Mouse (Mus musculus): ENCODE measurements around the gene Notch1.

The Notch1 gene

DNA sequence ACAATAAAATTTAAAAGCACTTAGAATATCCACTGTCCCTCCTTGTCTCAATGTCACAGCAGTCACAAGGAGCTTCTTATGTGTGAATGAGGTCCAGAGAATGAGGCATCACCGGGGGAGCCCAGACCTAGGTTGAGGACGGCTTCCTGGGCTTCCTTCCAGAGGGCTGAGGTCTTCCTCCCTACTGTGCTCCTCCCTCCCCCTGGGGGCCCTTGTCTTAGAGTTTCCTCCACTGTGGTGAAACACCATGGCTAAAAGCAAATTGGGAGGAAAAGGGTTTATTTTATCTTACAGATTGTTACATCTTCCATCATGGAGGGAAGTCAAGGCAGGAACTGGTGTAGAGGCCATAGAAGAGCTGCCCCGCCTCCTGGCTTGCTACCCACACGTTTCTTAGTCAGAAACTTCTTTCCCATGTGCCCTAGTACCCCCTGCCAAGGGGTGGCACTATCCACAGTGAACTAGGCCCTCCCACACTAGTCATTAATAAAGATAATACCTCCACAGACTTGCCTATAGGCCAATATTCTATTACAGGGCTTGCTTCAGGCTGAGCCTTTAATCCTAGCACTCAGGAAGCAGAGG is 12.8 kb upstream of the Notch1 start:
- no peak for DNase-seq

DNA sequence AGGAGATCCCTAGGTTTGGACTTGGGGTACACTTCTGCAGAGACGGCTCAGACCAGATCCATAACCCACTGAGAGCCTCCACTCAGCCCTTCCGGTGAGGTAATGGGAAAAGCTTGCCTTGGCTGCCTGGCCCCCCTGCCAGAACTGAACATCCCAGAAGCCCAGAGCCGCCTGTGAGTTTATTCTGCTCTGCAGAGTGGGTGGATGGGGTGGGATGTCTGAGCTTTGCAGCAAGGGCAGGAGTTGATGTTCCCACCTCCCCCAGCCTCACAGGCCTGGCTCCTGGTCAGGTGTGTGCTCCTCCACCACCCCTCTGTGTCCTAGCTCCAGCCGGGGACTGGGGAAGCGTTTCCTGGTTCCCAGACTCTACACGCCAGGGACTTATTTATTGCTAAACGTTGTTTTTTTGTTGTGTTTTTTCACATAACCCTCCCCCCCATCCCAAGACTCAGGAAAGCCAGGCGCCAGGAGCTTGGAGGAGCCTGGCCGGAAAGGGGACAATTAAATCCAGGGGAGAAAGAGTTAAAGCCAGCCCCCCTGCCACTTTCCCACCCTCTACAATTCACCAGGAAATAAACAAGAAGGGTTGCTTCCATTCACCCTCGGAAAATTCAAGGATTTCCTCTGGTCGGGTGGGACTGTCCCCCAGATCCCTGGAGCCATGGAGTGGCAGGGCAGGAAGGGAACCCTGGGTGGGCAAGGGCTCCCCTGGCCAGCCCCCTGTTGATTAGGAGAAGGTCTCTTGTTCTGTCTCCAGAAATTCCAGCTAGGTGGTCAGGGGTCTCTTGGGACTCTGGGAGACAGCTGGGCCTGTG is 10.2 kb upstream of the Notch1 start:
- DNase-seq, result no peak

DNA sequence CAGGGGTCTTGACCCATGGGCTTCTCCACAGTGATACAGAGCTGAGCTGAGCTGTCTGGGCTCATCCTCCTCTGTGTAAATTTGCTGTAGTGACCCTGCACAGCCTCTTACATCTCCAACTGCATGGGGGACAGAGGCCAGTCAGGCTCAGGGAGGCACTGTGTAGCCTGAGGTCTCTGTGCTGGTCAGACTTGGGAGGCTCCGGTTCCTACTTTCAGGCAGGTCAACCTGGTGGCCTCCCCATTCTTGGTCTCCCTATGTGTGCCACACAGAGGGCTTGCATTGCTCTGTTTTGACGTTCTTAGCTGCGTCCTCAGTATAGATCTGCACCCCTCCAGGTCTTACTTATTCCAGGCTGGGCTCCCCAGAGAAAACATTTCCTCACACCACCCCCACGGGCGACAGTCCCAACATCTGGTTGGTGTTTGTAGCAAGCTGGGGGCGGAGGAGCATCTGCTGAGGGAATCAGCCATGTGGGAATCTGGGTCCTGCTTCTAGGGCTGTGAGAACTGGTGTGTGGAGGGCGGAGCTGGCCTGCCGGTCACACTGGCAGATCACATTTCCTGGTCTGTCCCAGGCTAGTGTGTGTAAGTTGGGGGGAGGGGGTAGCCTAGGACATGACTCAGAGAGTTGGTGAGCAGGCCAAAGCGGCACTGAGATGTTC is 9.0 kb upstream of the Notch1 start:
- DNase-seq, result no peak

DNA sequence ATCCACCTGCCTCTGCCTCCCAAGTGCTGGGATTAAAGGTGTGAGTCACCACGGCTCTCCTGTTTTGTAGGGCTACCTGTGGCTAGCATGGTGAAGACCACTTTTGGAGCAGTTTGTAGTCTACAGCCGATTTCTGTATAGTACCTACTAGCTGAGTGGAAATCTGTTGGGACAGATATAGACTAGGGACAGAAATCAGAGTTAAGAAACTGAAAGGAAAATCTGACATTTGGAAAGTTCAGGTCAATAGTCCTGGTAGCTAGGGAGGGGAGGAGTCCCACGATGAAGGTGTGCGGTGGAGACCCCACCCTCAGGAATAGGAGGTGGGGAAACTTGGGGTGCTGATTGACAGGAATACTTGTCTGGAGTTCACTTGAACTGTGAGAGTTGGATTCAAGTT is 5.9 kb upstream of the Notch1 start:
- DNase-seq, result no peak

DNA sequence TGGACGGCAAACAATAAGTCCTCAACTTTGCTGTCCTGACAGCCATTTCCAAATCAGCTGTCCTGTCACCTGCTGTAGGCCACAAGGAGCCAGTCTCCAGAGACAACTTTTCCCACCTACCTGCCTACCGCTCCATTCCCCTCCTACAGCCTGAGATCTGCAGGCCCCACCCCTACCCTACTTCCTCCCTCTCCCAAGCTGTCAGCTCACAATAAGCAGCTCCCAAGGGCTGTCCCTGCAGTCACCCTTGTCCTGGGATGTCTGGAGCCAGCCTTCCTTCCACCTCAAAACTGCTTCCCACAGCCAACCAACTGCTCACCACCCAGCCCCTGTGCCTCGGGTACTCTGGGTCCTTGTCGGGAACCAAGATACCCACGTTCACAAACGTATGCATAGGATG is 3.3 kb upstream of the Notch1 start:
- DNase-seq, result no peak

DNA sequence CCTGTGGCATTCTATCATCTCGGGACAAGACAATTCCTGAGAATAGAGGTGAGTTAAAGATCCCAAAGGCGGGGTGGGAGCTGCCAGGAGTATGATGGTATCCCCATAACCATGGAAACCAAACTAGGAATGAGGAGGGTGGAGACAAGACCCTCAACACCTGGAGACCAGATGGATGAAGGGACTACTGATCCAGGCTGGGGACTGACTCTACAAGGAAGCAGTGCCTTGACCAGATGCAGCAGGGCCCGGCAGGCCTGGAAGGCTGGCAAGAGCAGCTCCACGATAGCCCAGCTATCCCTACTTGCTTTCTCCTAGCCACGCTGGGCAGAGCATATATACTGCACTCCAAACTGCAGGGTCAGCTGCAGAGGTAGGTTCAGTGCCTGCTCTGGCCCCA is 524 bp upstream of the Notch1 start:
- DNase-seq, result no peak

DNA sequence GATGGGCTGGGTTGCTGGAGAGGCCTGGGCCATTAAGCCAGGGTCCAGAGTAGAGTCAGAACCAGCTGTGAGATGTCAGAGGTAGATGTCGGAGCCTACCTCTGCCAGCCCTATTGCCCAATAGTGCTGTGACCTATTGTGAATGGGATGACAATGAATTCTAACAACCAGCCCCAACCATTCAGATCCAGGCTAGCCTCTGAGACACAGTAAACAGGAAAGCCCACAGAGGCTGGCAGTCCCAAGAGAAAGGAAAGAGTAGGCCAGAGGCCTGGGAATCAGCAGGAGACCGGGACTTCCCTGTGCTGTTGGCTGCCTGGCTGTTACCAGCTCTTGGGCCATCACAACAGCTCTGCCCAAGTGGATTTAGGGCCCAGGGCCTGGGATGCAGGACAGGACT is 1.1 kb downstream of the Notch1 start:
- DNase-seq, result no peak

DNA sequence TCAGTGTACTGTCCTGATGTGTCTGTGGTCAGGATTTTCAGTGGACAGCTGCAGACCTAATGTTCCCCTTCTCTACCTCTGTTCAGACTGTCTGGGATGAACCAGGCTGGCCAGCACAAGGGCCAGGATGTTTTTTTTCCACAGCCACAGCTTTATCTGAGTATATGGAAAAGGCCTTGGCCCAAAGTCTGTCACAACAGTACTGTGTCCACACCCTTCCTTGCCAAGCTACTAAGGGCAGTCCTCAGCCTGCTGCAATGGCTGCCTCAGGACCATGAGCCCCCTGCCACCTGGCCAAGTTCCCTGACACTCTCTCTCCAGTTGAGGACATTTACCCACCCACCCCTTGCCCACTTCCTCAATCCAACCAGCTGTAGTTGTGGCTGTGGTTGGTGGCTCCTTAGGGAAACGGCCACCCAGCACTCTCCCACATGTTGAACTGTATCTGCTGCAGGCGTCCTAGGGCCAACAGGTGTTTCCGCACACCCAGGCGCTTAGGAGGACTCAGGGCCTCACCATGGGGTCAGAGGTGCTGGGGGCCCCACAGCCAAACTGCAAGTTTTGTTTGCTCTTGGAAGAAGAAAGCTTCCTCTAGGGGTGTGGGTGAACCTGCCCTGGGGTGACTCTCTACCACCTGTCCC is 3.2 kb downstream of the Notch1 start:
- no peak for DNase-seq

DNA sequence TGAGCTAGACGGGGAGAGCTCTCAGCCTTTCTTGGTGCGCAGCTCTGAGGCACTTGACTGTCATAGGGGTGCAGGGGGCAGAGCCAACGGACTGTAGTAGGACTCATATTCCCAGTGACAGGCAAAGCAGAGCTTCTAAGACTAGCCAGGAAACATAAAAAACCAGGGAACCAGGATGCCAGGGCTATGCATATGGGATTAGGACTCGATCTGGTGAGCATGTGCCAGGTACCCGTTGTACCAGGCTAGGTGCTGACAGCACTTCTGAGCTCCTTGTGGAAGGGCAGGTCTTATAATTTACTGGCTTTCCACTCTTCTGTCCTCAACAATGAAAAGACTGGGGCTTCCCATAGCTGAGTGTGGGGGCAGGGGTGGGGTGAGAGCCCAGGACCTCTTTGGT is 7.8 kb downstream of the Notch1 start:
- DNase-seq, result no peak

DNA sequence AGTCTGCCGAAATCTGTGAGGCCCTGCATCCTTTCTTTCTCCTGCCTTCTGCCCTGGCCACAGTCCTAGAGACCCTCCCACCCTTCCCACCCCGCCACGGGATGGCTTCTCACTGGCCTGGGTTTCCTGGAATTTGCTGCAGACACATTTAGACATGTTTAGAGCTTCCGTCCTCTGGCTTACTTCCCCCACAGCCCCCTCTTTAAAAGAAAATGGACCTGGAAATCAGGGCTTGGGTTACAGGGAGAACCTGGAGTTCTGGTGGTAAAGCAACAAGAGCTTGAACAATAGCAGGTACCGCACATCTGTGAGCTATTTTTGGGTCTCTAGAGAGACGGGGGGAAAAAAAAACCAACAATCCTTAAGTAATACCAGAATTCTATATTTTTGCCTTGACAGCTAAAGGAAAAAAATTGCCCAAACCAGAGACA is 8.5 kb downstream of the Notch1 start:
- DNase-seq, result no peak

DNA sequence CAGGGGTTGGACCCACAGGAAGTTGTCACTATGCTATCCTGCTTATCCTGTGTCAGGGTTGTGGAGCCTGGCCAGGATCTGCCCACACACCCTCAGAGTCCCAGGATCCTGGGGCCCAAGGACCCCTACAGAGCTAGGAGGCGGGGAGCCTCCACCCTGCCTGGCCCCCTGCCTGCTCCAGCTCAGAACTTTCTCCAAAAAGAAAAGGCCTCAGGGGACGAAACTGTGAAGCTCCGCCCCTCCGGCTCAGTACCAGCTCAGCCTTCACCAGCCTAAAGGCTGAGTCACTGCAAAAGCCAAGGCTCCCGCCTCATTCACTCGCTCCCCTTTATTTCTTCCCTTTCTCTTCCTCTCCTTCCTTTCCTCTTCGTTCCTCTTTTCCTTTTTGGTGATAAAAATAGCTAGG is 9.0 kb downstream of the Notch1 start:
- no peak for DNase-seq

DNA sequence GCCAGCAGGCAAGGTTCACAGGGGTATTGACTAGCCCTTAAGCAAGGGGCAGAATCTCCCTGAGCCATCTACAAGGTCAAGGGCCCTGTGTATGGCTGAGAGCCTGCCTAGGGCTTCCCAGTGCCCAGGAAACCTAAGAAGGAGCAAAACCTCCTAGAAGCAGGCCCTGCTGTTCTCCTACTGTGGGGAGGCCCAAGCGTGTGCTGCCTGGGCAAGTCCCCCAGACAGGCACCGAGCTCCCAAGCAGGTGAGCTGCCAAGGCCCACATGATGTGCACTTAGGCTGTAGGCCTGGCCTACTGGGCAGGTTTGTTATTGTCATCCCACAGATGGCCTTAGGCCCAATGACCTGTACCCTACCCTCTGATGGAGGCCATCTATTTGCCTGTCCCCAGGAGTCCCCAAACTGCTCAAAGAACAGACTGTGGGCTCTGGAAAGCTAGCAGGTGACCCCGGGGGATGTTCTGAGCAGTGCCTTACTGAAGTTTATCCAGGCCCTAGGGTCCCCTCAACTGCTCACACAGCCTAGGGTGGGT is 9.7 kb downstream of the Notch1 start:
- no peak for DNase-seq

DNA sequence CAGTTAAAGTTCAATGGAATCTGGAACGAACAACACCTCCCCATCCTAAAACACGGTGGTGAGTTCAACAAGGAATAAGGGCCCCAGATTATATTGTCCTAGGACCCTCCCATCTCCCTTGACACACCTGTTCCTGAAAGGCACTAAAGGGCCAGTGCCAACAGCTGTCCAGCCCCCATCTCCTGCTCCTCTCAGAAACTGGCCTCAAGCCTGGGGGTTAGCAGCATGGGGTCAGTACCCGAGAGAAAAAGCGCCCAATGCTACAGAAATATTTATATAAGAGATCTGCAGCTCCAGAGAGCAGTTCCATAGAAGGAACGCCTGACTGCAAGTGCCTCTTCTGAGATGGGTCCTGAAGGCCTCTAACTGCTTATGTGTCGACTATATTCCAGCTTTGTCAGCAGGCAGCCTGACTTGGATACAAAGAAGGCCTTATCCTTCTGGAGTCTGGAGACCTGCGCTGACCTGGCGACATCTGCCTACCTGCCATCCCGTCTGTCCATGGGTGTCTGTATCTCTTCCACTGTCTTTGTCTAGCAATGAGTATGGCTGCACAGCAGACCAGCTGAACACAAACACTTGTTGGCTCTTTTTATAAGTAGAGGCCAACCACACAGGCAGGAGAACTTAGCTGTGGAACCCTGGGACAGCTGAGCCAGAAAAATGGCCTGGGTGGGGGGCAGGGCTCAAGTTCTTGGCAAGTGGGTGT is 11.5 kb downstream of the Notch1 start:
- no peak for DNase-seq

DNA sequence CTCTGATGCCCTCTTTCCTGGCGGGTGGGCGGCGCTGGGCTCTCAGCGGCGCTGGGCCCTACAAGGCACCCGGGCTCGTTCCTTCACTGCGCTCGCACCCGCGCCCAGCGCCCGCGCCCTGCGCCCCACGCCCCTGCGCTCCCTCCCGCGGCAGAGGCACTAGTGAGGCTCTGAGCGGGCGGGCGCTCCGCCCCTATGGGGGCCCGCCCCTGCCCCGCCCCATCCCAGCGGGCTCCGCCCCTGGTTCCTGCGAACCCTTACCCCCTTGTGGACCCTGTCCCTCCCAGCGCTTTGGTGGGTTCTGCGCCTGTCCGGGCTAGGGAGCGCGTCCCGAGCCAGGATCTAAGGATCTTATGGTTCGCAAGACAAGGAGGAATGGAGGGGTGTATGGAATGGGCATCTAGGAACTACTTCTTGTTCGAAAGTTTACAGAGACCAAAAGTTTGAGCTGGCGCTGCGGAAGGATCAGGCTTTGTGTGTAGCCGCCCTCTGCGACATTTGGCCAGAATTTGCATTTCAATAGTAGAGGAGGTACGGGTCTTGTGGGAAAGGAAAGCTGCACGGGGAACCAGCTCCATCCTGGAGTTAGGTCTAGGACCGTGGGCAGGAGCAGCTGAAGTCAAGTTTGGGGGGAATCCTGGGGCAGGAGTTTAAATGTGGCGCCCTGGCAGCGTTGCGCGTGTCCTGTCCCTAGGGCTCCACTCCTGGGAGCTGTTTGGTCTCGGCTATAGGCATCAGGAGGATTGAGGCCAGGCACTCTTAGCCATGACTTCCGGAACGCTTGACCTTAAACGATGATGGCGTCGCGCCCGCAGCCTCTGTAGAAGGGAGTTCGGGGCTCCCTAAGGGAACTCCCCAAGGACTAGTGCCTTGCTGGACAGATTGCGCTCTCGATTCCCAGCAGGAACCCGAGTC is 12.5 kb downstream of the Notch1 start:
- DNase-seq, result no peak

DNA sequence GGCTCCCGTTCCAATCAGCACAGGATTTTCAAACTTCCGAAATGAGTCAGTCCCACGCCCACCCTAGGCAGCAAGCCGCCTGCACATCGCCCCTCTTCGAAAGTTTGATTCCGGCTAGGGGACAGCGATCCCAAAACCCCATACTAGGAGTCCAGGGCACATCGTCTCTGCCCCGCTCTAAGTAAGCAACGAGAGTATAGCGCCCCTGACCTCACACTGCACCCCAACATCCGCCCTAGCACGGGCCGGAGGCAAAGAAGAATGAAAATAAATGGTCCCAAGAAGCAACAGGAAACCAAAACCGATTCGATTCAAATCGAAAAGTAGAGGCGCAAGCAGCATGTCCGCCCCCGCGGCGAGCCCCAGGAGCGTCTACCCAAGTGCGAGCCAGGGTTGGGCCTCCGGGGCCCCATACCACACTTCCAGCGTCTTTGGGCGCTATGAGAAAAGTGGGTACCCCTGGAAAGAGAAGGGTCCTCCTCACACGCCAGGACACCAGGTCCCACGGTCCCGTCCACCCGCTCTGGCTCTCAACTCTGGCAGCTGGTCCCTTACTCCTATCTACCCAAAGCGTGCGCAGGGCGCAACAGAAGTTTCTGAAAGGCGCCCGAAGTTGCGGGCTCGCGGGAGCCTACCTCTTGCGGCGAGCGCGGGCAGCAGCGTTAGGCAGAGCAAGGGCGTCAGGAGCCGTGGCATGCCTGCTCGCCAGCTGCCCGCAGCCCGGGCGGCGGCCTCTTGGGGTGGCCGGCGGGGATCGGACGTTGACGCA is 13.4 kb downstream of the Notch1 start:
- DNase-seq, result no peak

DNA sequence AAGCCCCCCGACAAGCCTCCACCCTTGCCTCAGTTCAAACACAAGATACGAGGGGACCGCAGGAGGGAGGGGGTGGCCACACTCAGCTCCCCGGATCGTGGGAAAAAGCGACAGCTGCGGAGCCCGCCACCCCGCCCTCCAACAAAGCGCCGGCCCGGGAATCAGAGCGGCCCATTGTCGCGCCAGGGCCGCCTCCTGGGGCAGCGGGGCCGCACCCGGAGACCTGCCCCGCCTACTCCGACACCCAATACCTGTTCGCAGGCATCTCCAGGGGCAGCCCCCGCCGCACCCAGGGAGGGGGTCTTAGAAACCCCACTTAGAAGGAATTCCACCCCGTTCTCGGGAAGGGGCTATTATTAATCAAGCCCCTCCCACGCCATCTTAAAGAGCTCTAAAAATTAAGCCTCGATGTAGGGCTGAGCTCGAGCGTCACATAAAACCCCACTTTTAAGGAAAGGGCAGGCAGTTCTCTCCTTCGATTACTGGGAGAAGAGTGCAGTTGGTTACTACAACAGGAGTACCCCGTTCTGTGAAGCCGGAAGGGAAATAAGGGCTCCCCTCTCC is 14.1 kb downstream of the Notch1 start:
- DNase-seq, result no peak

DNA sequence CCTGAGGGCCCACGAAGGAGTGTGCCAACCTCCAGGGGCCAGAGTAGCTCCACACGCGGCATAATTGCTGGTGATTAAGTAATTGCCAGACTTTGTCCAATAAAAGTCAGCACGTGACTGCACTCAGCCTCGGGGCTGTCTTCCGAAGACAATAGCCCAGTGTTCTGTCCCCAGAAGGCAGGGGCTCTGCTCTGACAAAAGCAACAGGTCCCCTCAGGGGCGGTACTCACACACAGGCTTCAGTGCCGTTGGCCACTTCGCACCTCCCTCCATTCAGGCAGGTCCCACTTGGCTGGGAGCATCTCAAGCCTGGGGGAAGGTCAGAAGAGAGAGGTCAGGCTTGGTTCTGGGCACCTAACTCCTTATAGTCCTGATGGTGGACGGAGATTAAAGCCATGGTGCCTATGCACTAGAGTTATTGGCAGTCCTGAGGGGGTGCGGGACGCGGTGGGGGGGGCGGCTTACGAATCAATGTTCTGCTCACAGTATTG is 14.8 kb downstream of the Notch1 start:
- no peak for DNase-seq

DNA sequence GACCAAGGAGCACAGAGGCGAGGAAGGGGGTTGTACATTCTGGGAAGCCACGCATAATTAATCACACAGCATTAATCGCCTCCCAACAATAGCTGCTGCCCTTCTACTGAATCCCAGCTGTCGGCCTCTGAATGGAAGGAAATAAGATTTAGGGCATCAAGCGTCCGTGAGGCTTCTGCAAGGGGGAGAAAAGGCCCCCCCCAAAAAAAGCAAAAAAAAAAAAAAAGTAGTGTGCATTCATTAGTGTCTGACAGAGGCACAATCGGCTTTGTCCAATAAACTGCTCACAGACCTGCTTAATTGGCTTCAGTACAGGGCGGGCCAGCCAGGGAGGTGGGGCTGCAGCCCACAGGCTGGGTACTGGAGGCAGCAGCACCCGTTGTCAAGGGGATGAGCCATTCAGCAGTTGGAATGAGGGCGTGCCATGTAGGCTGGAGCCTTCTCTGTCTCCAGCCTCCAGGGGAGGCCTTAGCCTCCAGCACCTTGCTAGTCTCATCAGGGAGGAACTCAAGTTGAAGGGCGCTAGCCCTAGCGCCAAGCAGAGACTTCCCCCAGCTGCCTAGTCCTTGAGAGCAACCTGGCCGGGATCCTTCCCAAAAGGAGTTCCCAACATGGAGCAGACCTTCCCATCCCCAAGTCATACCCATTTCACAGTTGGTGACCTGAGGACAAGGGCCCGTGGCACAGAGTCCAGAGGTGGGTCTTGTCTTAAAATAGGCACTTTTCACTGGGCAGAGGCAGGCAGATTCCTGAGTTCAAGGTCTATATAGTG is 15.7 kb downstream of the Notch1 start:
- no peak for DNase-seq

DNA sequence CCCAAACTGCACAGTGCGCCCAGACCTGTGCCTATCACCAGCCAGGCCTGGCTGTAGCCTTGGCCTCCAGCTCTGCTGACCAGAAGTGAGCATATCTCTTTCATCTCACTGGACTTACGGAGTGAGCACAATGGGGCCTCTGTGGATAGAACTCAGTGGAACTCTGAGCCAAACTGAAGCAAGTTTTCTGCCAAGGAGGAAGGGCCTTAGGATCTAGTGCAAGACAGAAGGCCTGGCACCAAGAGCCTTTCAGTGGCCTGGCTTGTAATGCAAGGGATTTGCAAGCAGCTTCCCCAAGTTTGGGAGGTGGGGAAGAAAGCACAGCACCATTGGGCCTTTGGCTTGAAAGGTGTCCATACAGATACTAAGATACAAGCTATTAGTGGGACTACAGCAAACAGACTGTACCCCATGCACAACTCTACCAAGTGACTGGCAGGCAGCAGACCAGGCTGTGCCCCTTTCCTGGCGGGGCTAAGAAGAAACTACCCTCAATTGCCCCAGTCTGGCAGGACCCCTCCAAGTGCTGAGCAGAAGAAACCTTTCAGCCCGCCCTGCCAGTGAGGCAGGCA is 16.4 kb downstream of the Notch1 start:
- no peak for DNase-seq

Data from cerebellum, adult 8-10 months (tissue).